Mouse (Mus musculus): ENCODE data around the gene Vwa3a. TPM values are rescaled to one million over a fixed set of nuclear protein-coding genes. Genes with fewer than 3 reads are reported as not detected.

Gene Vwa3a
- polyA plus RNA-seq (2011; ENCODE audit: insufficient read depth, insufficient read length, low read depth, missing spikeins): not detected in 2 replicates

DNA sequence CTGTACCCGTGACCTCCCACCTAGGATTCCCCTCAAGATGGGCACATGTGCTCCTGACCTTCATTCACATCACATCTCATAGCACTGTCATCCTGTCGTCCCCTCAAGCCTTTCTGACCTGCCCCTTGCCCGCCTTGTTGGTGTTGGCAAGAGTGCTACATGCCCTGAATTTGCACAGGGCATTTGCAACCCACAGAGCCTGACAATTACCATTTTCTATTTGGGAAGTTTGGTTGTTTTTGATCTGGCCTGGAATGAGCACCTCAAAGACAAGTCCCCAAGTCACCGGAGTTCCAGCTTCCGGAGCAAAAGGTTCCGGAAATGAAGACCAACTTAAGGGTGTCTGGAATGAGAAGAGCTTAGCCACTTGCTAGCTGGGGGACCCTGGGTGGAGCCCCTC lies at the start of gene Vwa3a:
TSS of gene Vwa3a (plus strand) at position 301 of the 400 bp plus-strand sequence.
- Histone ChIP-seq H3K4me1 (ENCODE audit: control insufficient read depth, insufficient read depth, low read length) (peaks cover 4% of the 10 kb centered on the region), H3K36me3 (ENCODE audit: control insufficient read depth, insufficient read depth, low read length, poor library complexity, severe bottlenecking) (no peaks in the 10 kb centered on the region), H3K27me3 (ENCODE audit: control insufficient read depth, insufficient read depth, low read length, poor library complexity, severe bottlenecking) (no peaks in the 10 kb centered on the region), H3K27ac (ENCODE audit: insufficient read depth, low read length) (no peak within 1 kb of the TSS), H3K9ac (ENCODE audit: low read depth, poor library complexity, severe bottlenecking) (no peak within 1 kb of the TSS), H3K9me3 (replicated peaks; ENCODE audit: control insufficient read depth, insufficient read depth, low read length, poor library complexity, severe bottlenecking) (no peaks in the 10 kb centered on the region), H3K4me3 (ENCODE audit: low read depth, low read length) (no peak within 1 kb of the TSS)
- TF ChIP-seq CTCF (IDR thresholded peaks at IDR 0.05; ENCODE audit: low read depth, low read length): no peak
- TF ChIP-seq POLR2A (IDR thresholded peaks at IDR 0.05; ENCODE audit: insufficient read depth, low read length): no peak
- TF ChIP-seq EP300 (IDR thresholded peaks at IDR 0.05; ENCODE audit: insufficient read depth, low read depth, low read length): no peak

DNA sequence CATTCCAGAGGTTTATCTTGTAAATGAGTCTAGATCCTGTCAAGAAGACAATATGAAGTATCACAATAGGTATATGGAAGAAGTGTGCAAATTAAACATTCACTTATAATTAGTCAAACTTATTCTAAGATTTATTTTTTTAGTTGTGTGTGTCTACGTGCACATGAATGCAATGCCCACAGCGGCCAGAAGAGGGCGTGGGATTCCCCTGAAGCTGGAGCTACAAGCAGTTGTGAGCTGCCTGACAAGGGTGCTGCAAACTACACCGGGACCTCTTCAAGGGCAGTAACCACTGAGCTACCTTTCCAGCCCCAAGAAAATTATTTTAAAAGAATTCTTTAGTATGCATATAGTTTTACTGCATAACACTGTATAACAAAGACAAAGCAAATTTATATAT lies 48.5 kb upstream of the Vwa3a start:
- Histone ChIP-seq H3K9me3 (replicated peaks; ENCODE audit: control insufficient read depth, insufficient read depth, low read length, poor library complexity, severe bottlenecking) (no peaks in the 10 kb centered on the region), H3K4me1 (ENCODE audit: control insufficient read depth, insufficient read depth, low read length) (peaks cover 3% of the 10 kb centered on the region), H3K9ac (ENCODE audit: low read depth, poor library complexity, severe bottlenecking) (no peak overlapping the region), H3K27me3 (ENCODE audit: control insufficient read depth, insufficient read depth, low read length, poor library complexity, severe bottlenecking) (no peaks in the 10 kb centered on the region), H3K27ac (ENCODE audit: insufficient read depth, low read length) (no peak overlapping the region), H3K36me3 (ENCODE audit: control insufficient read depth, insufficient read depth, low read length, poor library complexity, severe bottlenecking) (no peaks in the 10 kb centered on the region; the same call in 1 of the 2 replicates), H3K4me3 (ENCODE audit: low read depth, low read length) (no peak overlapping the region)
- TF ChIP-seq POLR2A (IDR thresholded peaks at IDR 0.05; ENCODE audit: insufficient read depth, low read length) (no peak), EP300 (IDR thresholded peaks at IDR 0.05; ENCODE audit: insufficient read depth, low read depth, low read length) (no peak), CTCF (IDR thresholded peaks at IDR 0.05; ENCODE audit: low read depth, low read length) (peak; percentile 61)

DNA sequence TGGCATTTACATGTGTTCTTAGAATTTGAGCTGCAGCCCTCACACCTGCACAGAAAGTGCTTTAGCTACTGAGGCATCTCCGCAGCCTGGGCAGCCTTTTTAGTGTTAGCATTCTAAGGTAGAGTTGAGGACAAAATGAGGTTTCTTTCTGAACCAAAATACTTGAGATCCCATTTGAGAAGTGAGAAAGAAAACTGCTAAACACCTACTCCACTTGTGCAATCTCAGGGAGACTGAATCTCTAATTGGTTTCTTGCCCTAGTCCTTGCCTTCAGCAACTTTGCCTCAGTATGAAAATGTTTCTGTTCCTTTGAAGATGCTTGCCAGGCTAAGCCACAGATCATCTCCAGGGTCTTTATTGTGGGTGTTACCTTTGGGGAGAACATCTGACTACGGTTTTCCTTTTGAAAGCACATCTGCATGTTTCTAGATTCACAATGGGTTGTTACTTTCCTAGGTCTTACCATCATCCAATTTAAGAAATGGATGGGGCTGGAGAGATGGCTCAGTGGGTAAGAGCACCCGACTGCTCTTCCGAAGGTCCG lies 45.2 kb upstream of the Vwa3a start:
- H3K27me3 ChIP-seq (ENCODE audit: control insufficient read depth, insufficient read depth, low read length, poor library complexity, severe bottlenecking): no peaks in the 10 kb centered on the region
- peaks cover 5% of the 10 kb centered on the region for H3K4me1 ChIP-seq (ENCODE audit: control insufficient read depth, insufficient read depth, low read length)
- no peak overlapping the region for H3K4me3 ChIP-seq (ENCODE audit: low read depth, low read length)
- no peaks in the 10 kb centered on the region for H3K9me3 ChIP-seq (replicated peaks; ENCODE audit: control insufficient read depth, insufficient read depth, low read length, poor library complexity, severe bottlenecking)
- no peaks in the 10 kb centered on the region; the same call in 1 of the 2 replicates for H3K36me3 ChIP-seq (ENCODE audit: control insufficient read depth, insufficient read depth, low read length, poor library complexity, severe bottlenecking)
- no peak overlapping the region for H3K9ac ChIP-seq (ENCODE audit: low read depth, poor library complexity, severe bottlenecking)
- H3K27ac ChIP-seq (ENCODE audit: insufficient read depth, low read length): no peak overlapping the region
- TF ChIP-seq EP300 (IDR thresholded peaks at IDR 0.05; ENCODE audit: insufficient read depth, low read depth, low read length) (no peak), CTCF (IDR thresholded peaks at IDR 0.05; ENCODE audit: low read depth, low read length) (no peak), POLR2A (IDR thresholded peaks at IDR 0.05; ENCODE audit: insufficient read depth, low read length) (no peak)

DNA sequence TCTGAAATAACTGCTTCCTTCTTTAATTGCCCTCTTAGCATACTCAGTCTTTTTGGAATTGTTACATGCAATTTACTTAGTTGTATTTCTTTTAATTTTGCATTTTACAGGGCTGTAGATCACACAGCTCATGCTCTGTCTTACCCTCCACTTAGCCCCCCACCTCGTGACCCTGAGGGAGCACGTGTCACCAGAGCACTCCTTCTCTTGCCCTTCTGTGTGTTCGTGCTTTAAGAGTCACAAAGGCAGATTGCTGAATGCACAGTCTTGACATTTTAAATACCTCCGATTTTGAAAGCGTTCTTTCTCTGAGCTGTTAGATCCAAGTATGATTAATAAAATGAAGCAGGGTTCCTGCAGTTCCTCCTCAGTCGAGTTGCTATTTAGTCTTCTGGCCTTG lies 43.9 kb upstream of the Vwa3a start:
- Histone ChIP-seq H3K4me3 (ENCODE audit: low read depth, low read length) (no peak overlapping the region), H3K27me3 (ENCODE audit: control insufficient read depth, insufficient read depth, low read length, poor library complexity, severe bottlenecking) (no peaks in the 10 kb centered on the region), H3K36me3 (ENCODE audit: control insufficient read depth, insufficient read depth, low read length, poor library complexity, severe bottlenecking) (no peaks in the 10 kb centered on the region), H3K9ac (ENCODE audit: low read depth, poor library complexity, severe bottlenecking) (no peak overlapping the region), H3K9me3 (replicated peaks; ENCODE audit: control insufficient read depth, insufficient read depth, low read length, poor library complexity, severe bottlenecking) (no peaks in the 10 kb centered on the region), H3K4me1 (ENCODE audit: control insufficient read depth, insufficient read depth, low read length) (peaks cover 5% of the 10 kb centered on the region), H3K27ac (ENCODE audit: insufficient read depth, low read length) (peak overlapping the region; percentile 9; the same call in 1 of the 2 replicates)
- no peak for TF ChIP-seq EP300 (IDR thresholded peaks at IDR 0.05; ENCODE audit: insufficient read depth, low read depth, low read length)

- Histone ChIP-seq H3K36me3 (ENCODE audit: control insufficient read depth, insufficient read depth, low read length, poor library complexity, severe bottlenecking) (no peaks in the 10 kb centered on the region), H3K9ac (ENCODE audit: low read depth, poor library complexity, severe bottlenecking) (no peak overlapping the region), H3K9me3 (replicated peaks; ENCODE audit: control insufficient read depth, insufficient read depth, low read length, poor library complexity, severe bottlenecking) (no peaks in the 10 kb centered on the region), H3K27ac (ENCODE audit: insufficient read depth, low read length) (no peak overlapping the region; the same call in 1 of the 2 replicates), H3K4me3 (ENCODE audit: low read depth, low read length) (no peak overlapping the region), H3K27me3 (ENCODE audit: control insufficient read depth, insufficient read depth, low read length, poor library complexity, severe bottlenecking) (no peaks in the 10 kb centered on the region), H3K4me1 (ENCODE audit: control insufficient read depth, insufficient read depth, low read length) (peaks cover 5% of the 10 kb centered on the region)
- TF ChIP-seq POLR2A (IDR thresholded peaks at IDR 0.05; ENCODE audit: insufficient read depth, low read length) (no peak), CTCF (IDR thresholded peaks at IDR 0.05; ENCODE audit: low read depth, low read length) (no peak), EP300 (IDR thresholded peaks at IDR 0.05; ENCODE audit: insufficient read depth, low read depth, low read length) (no peak)
Measured at GRCm38 (mm10) chr7:120695641-120696040, 43.5 kb upstream of the Vwa3a start.

DNA sequence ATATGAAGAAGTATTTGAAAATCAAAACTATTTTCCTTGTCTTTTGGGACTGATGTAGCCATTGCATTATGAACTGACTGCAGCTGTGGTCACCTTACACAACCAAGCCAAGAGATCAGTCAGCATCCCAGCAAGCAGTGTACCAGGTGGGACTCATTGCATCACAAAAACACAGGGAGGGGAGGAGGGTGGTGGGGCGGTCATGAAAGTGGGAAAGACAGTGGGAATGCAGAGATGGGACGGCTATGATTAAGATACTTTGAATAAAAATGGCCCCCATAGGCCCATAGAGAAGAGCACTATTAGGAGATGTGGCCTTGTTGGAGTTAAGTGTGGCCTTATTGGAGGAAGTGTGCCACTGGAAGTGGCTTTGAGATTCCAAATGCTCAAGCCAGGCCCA lies 42.8 kb upstream of the Vwa3a start:
- no peaks in the 10 kb centered on the region for H3K27me3 ChIP-seq (ENCODE audit: control insufficient read depth, insufficient read depth, low read length, poor library complexity, severe bottlenecking)
- H3K9me3 ChIP-seq (replicated peaks; ENCODE audit: control insufficient read depth, insufficient read depth, low read length, poor library complexity, severe bottlenecking): no peaks in the 10 kb centered on the region
- no peak for TF ChIP-seq POLR2A (IDR thresholded peaks at IDR 0.05; ENCODE audit: insufficient read depth, low read length)
- no peak for TF ChIP-seq EP300 (IDR thresholded peaks at IDR 0.05; ENCODE audit: insufficient read depth, low read depth, low read length)
- TF ChIP-seq CTCF (IDR thresholded peaks at IDR 0.05; ENCODE audit: low read depth, low read length): no peak
- H3K4me1 ChIP-seq (ENCODE audit: control insufficient read depth, insufficient read depth, low read length): peaks cover 5% of the 10 kb centered on the region
- H3K36me3 ChIP-seq (ENCODE audit: control insufficient read depth, insufficient read depth, low read length, poor library complexity, severe bottlenecking): no peaks in the 10 kb centered on the region
- no peak overlapping the region for H3K9ac ChIP-seq (ENCODE audit: low read depth, poor library complexity, severe bottlenecking)
- H3K27ac ChIP-seq (ENCODE audit: insufficient read depth, low read length): no peak overlapping the region
- H3K4me3 ChIP-seq (ENCODE audit: low read depth, low read length): no peak overlapping the region

Data from ES-Bruce4 (cell line).